Mouse (Mus musculus) embryonic facial prominence, embryonic 12.5 days (tissue): Measurements from ENCODE around the gene Ndufs2. TPM values are rescaled to one million over a fixed set of nuclear protein-coding genes. Genes with fewer than 3 reads are reported as not detected.

ENCODE experiments used
- ATAC-seq: fragments of 200-750 bp; cut with Nextera tagmentation; 2 replicates; pipeline ENCODE4 v1.8.0; 2017; ENCODE audit not compliant: insufficient number of reproducible peaks, insufficient read depth, low FRiP score, low TSS enrichment
- H3K27ac ChIP-seq: fragments of 300-500 bp; sonication (generic); 2 replicates; pipeline ENCODE4 v1.5.1; 2016; ENCODE audit warnings: mild to moderate bottlenecking
- H3K27me3 ChIP-seq: fragments of 300-500 bp; sonication (generic); 2 replicates; pipeline ENCODE4 v1.6.1; 2016; ENCODE audit warnings: mild to moderate bottlenecking, moderate library complexity
- H3K36me3 ChIP-seq: fragments of 300-500 bp; sonication (generic); 2 replicates; pipeline ENCODE4 v1.6.1; 2016; ENCODE audit warnings: mild to moderate bottlenecking
- H3K4me1 ChIP-seq: fragments of 300-500 bp; sonication (generic); 2 replicates; pipeline ENCODE4 v1.6.1; 2016
- H3K4me2 ChIP-seq: fragments of 300-500 bp; sonication (generic); replicated peaks from 2 replicates; pipeline ENCODE4 v1.6.1; 2016; ENCODE audit warnings: mild to moderate bottlenecking, moderate library complexity
- H3K4me3 ChIP-seq: fragments of 300-500 bp; sonication (generic); 2 replicates; pipeline ENCODE4 v1.5.1; 2016; ENCODE audit warnings: mild to moderate bottlenecking
- H3K9ac ChIP-seq: fragments of 300-500 bp; sonication (generic); 2 replicates; pipeline ENCODE4 v1.6.1; 2016; ENCODE audit warnings: mild to moderate bottlenecking, moderate library complexity
- H3K9me3 ChIP-seq: fragments of 300-500 bp; sonication (generic); 2 replicates; pipeline ENCODE4 v1.6.1; 2016; ENCODE audit warnings: mild to moderate bottlenecking, moderate library complexity
- WGBS: fragments of 180-500 bp; shearing (Covaris S2); methylation state at CpG from one replicate; pipeline ENCODE4 v1.1.7; 2016; 5-methylcytosine and 5-hydroxymethylcytosine counted together
- polyA plus RNA-seq: library from polyadenylated mRNA; unstranded; fragments of >200 nt; fragmentation: Nextera tagmentation; extraction: Ambion mirVana; gene quantifications from 2 replicates; pipeline ENCODE4 v1.2.1, GENCODE M21; 2016

The Ndufs2 gene
- polyA plus RNA-seq, 1 experiment from 2014 or later: 236 TPM

DNA sequence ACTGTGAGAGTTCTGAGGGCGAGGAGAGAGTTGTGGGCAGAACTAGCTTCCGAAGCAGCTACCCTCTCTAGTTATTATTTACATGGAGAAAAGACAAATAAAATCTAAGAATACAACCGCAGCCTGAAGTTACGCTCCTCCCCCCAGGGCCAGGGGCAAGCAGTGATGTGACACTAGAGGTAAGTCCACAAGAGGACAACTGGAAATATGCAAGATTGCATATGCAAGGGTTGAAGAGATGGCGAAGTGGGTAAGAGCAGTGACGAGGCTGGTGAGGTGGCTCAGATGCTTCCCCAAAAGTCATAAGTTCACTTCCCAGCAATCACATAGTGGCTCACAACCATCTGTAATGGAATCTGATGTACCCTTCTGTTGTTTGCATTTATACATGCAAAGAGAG is 28.0 kb downstream of the Ndufs2 start:
- peak overlapping the region; percentile 87 for H3K27ac ChIP-seq
- no peak overlapping the region for H3K9ac ChIP-seq
- 80% methylated on average over 6 of the region's 6 CpGs for WGBS

GRCm38 (mm10) chr1:171222238-171223155 is 28.7 kb downstream of the Ndufs2 start, which contains the start of gene Tomm40l:
Gene Tomm40l (minus strand): TSS chr1:171222514.
- 2% methylated on average over 28 of the region's 28 CpGs for WGBS
- Histone ChIP-seq H3K27me3 (no peaks in the 10 kb centered on the region), H3K9me3 (no peaks in the 10 kb centered on the region), H3K4me3 (peak within 1 kb of the TSS; percentile 56), H3K27ac (peak within 1 kb of the TSS; percentile 87), H3K4me2 (peak within 1 kb of the TSS; percentile 74), H3K4me1 (peaks cover 9% of the 10 kb centered on the region), H3K36me3 (no peaks in the 10 kb centered on the region), H3K9ac (peak within 1 kb of the TSS; percentile 51)
- ATAC-seq: peak; percentile 96

More for the DNA sequence above, 28.0 kb downstream of the Ndufs2 start:
- Histone ChIP-seq H3K4me2 (peak overlapping the region; percentile 74), H3K27me3 (no peaks in the 10 kb centered on the region), H3K9me3 (no peaks in the 10 kb centered on the region), H3K4me3 (peak overlapping the region; percentile 56; the same call in 1 of the 2 replicates), H3K36me3 (no peaks in the 10 kb centered on the region), H3K4me1 (peaks cover 9% of the 10 kb centered on the region)
- no peak for ATAC-seq

GRCm38 (mm10) chr1:171221281-171222193 is 29.7 kb downstream of the Ndufs2 start:
- 6% methylated on average over 22 of the region's 22 CpGs for WGBS
- no peak for ATAC-seq
- no peaks in the 10 kb centered on the region for H3K36me3 ChIP-seq

GRCm38 (mm10) chr1:171220871-171221270 is 30.3 kb downstream of the Ndufs2 start:
- no peaks in the 10 kb centered on the region for H3K9me3 ChIP-seq
- no peaks in the 10 kb centered on the region for H3K27me3 ChIP-seq
- peak overlapping the region; percentile 56; the same call in 1 of the 2 replicates for H3K4me3 ChIP-seq
- H3K4me2 ChIP-seq: peak overlapping the region; percentile 74
- 9% methylated on average over 10 of the region's 10 CpGs for WGBS
- peaks cover 9% of the 10 kb centered on the region for H3K4me1 ChIP-seq
- no peak overlapping the region for H3K27ac ChIP-seq
- peak; percentile 17; the same call in 1 of the 2 replicates for ATAC-seq
- no peaks in the 10 kb centered on the region for H3K36me3 ChIP-seq
- peak overlapping the region; percentile 19; the same call in 1 of the 2 replicates for H3K9ac ChIP-seq

More at GRCm38 (mm10) chr1:171221281-171222193, 29.7 kb downstream of the Ndufs2 start:
- H3K27ac ChIP-seq: no peak overlapping the region
- peak overlapping the region; percentile 74 for H3K4me2 ChIP-seq
- peak overlapping the region; percentile 51 for H3K9ac ChIP-seq
- H3K9me3 ChIP-seq: no peaks in the 10 kb centered on the region
- H3K4me1 ChIP-seq: peaks cover 9% of the 10 kb centered on the region
- peak overlapping the region; percentile 56 for H3K4me3 ChIP-seq
- no peaks in the 10 kb centered on the region for H3K27me3 ChIP-seq

- no peaks in the 10 kb centered on the region for H3K36me3 ChIP-seq
- ATAC-seq: no peak
- no peak overlapping the region for H3K4me3 ChIP-seq
- no peak overlapping the region for H3K27ac ChIP-seq
- no peaks in the 10 kb centered on the region for H3K27me3 ChIP-seq
- H3K4me1 ChIP-seq: peaks cover 6% of the 10 kb centered on the region
- H3K4me2 ChIP-seq: no peak overlapping the region
- no peak overlapping the region for H3K9ac ChIP-seq
- H3K9me3 ChIP-seq: no peaks in the 10 kb centered on the region
- 90% methylated on average over 18 of the region's 18 CpGs for WGBS
Measured at GRCm38 (mm10) chr1:171216241-171216955, 34.8 kb downstream of the Ndufs2 start.

DNA sequence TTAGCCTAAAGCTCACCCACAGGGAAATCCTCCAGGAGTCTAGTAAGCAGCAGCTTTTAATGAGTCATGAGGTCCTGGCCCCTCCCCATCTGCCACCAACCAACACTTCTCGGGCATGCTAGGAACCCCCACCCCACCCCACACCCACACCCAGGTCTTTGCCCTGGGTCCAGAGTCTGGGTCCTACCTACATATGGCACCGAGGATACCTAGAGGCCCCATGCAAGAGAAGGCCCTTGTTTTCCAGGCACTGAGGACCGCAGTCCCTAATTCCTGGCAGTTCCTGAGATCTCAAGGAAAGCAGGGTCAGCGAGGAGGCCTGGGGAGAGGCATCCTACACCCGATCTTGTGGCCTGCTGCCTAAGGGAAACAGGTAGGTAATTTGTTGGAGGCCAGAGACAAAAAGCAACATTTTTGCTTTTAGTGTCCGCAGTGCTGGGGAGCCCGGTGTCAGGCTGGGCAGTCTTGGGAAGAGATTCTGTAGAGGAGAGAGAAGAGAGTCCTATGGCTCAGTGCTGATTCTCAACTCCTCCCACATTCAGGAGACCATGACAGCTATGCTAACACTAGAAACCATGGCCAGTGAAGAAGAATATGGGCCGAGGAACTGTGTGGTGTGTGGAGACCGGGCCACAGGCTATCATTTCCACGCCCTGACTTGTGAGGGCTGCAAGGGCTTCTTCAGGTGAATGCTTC is 37.2 kb downstream of the Ndufs2 start, which contains the start of gene Nr1i3:
TSS of gene Nr1i3 (plus strand) at position 170 of the 696 bp plus-strand sequence.
- ATAC-seq: no peak
- H3K27ac ChIP-seq: no peak within 1 kb of the TSS
- no peaks in the 10 kb centered on the region for H3K27me3 ChIP-seq
- 69% methylated on average over 10 of the region's 10 CpGs for WGBS
- H3K9ac ChIP-seq: no peak within 1 kb of the TSS
- no peaks in the 10 kb centered on the region for H3K36me3 ChIP-seq
- H3K4me1 ChIP-seq: no peaks in the 10 kb centered on the region
- H3K4me2 ChIP-seq: no peak within 1 kb of the TSS
- H3K4me3 ChIP-seq: no peak within 1 kb of the TSS
- H3K9me3 ChIP-seq: no peaks in the 10 kb centered on the region

DNA sequence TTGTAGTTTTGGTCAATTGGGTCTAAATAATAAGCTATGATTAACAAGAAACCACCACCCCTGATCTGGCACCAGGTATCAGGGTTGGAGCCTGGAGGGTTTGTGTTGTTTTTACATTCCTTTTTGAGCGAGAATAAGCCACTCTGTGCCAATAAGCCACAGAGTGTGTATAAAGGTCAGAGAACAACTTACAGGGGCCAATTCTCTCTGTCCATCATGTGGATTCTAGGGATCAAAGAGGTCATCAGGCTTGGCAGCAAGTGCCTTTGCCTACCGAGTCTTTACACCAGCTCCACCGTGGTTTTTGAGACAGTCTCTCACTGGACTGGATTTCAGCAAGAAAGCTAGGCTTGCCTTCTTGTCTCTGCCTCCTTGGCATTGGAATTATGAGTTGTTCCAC is 38.3 kb downstream of the Ndufs2 start:
- no peak overlapping the region for H3K4me3 ChIP-seq
- no peak overlapping the region for H3K27ac ChIP-seq
- H3K4me2 ChIP-seq: no peak overlapping the region
- H3K4me1 ChIP-seq: no peaks in the 10 kb centered on the region
- 42% methylated on average over 3 of the region's 3 CpGs for WGBS
- H3K27me3 ChIP-seq: no peaks in the 10 kb centered on the region
- no peak for ATAC-seq
- H3K9ac ChIP-seq: no peak overlapping the region
- no peaks in the 10 kb centered on the region for H3K36me3 ChIP-seq
- no peaks in the 10 kb centered on the region for H3K9me3 ChIP-seq

DNA sequence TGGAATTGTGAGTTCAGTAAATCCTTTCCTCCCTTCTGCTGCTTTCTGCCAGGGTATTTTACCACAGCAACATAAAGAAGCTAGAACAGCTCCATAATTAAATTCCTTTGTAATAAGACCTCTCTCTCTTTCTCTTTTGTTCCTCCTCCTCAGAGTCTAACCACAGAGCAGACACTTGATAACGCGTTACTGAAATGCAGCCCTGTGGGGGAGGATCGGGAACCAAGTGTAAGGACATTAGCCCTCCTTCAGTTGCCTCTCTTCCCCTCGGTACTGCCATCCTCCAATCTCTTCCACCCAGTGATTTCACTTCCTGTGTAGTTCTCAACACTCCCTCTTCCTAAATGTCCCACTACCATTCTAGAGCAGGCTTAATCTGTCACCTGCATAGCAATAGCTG is 41.8 kb downstream of the Ndufs2 start:
- H3K4me1 ChIP-seq: no peaks in the 10 kb centered on the region
- H3K9ac ChIP-seq: no peak overlapping the region
- H3K36me3 ChIP-seq: no peaks in the 10 kb centered on the region
- H3K9me3 ChIP-seq: no peaks in the 10 kb centered on the region
- H3K4me3 ChIP-seq: no peak overlapping the region
- no peak overlapping the region for H3K27ac ChIP-seq
- no peaks in the 10 kb centered on the region for H3K27me3 ChIP-seq
- 24% methylated on average over 4 of the region's 4 CpGs for WGBS
- H3K4me2 ChIP-seq: no peak overlapping the region
- no peak for ATAC-seq

DNA sequence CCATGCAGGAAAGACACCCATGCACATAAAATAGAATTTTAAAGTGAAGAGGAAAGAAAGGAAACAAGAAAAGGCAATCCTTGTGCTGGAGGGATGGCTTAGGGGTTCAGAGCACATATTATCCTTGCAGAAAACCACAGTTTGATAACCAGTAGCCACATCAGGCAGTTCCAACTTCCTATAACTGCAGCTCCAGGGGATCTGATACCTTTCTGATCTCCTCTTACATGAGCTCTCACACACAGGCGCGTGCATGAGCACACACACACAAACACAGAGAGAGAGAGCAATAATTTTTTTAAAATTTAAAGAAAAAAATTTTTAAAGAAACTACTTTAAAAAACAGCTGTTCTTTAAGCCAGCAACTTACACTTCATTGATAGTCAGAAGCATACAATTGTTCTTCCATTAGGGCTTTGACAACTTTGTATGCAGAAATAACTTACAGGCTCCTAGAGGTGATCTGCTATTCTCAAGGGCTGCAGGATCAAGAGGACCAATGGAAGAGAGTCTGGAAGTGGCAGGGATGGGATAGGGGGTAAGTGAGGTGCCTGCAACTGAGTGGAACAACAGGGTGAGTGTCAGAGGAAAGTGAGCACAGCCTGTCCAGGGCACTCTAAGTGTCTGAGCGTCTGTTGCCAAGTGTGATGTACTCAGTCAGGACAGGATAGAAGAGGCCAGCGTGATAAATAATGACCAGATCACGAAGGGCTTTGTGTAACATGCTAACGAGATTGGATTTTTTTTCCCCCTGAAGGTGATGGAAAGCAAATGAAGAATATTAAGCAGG is 45.3 kb downstream of the Ndufs2 start:
- no peak overlapping the region for H3K4me3 ChIP-seq
- H3K9ac ChIP-seq: no peak overlapping the region
- H3K4me1 ChIP-seq: no peaks in the 10 kb centered on the region
- no peaks in the 10 kb centered on the region for H3K9me3 ChIP-seq
- WGBS: 78% methylated on average over 6 of the region's 6 CpGs
- ATAC-seq: no peak
- no peak overlapping the region for H3K4me2 ChIP-seq
- H3K27me3 ChIP-seq: no peaks in the 10 kb centered on the region
- no peaks in the 10 kb centered on the region for H3K36me3 ChIP-seq
- H3K27ac ChIP-seq: no peak overlapping the region

DNA sequence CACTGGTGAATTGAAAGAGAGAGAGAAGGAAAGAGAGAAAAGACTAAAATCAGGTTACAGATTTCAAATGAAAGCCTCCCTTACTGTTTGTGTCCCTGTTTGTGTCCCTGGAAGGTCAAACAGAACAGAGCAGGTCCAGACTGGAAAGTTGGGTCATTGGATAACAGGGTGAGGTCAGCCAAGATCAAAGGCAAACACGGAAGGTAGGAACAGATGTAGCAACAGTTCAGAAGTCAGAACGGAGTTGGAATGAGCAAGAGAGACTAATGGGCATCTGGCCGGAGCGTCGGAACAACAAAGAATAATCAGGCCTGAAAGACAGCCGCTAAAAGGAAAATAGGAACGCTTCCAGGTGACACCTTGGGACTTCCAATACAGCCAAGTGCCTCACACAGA is 46.9 kb downstream of the Ndufs2 start:
- Histone ChIP-seq H3K27ac (no peak overlapping the region), H3K4me2 (no peak overlapping the region), H3K4me3 (no peak overlapping the region), H3K9me3 (no peaks in the 10 kb centered on the region), H3K9ac (no peak overlapping the region), H3K36me3 (no peaks in the 10 kb centered on the region), H3K4me1 (no peaks in the 10 kb centered on the region), H3K27me3 (0 out of 2 replicates have a peak, but pooled peaks cover under 1% of the 10 kb centered on the region)
- WGBS: 57% methylated on average over 7 of the region's 7 CpGs
- no peak for ATAC-seq
